Mouse (Mus musculus) small intestine, adult 2 months (tissue): Measurements from ENCODE around the gene Olfr313.

Experiments used
- CTCF ChIP-seq: fragments of 200-500 bp; IDR thresholded peaks from 2 replicates; pipeline ENCODE4 v1.5.1; 2012; ENCODE audit warnings: low read depth, mild to moderate bottlenecking, control low read depth, inconsistent platforms, low read length, moderate library complexity, mixed read lengths; ENCODE audit not compliant: insufficient replicate concordance, insufficient read length; ENCODE audit errors: extremely low read depth
- POLR2A ChIP-seq: fragments of 200-500 bp; IDR thresholded peaks from 2 replicates; pipeline ENCODE4 v1.6.1; 2012; ENCODE audit warnings: low read depth, mild to moderate bottlenecking, control low read depth, inconsistent platforms, low read length, moderate library complexity

- TF ChIP-seq POLR2A: no peak
- no peak for TF ChIP-seq CTCF
Measured at GRCm38 (mm10) chr11:58795856-58796255, 18.9 kb upstream of the Olfr313 start.
